Mouse (Mus musculus): ENCODE measurements around the gene Hdac1. TPM values are rescaled to one million over a fixed set of nuclear protein-coding genes. Genes with fewer than 3 reads are reported as not detected.

Hdac1 gene
- polyA plus RNA-seq, 1 experiment from 2014 or later: 265 TPM

- Histone ChIP-seq H3K9me3 (ENCODE audit: control insufficient read depth, low read length) (no peaks in the 10 kb centered on the region), H3K4me3 (ENCODE audit: low read length) (no peak overlapping the region), H3K36me3 (ENCODE audit: control insufficient read depth, insufficient read depth, low read length) (peaks cover 54% of the 10 kb centered on the region), H3K9ac (ENCODE audit: low read depth, low read length) (no peak overlapping the region), H3K4me2 (replicated peaks; ENCODE audit: low read depth, low read length) (no peak overlapping the region), H3K4me1 (ENCODE audit: control insufficient read depth, insufficient read depth, low read length) (no peaks in the 10 kb centered on the region), H3K27ac (ENCODE audit: low read depth, low read length) (no peak overlapping the region), H3K27me3 (ENCODE audit: control insufficient read depth, insufficient read depth, low read length) (no peaks in the 10 kb centered on the region)
- WGBS: 93% methylated on average over 3 of the region's 3 CpGs
- no peak for ATAC-seq (ENCODE audit: low FRiP score, low TSS enrichment)
Measured at GRCm38 (mm10) chr4:129479863-129480262, 62.6 kb downstream of the Hdac1 start.

- no peak overlapping the region for H3K27ac ChIP-seq (ENCODE audit: low read depth, low read length)
- H3K4me3 ChIP-seq (ENCODE audit: low read length): no peak overlapping the region
- WGBS: 86% methylated on average over 11 of the region's 11 CpGs
- H3K4me2 ChIP-seq (replicated peaks; ENCODE audit: low read depth, low read length): no peak overlapping the region
- H3K27me3 ChIP-seq (ENCODE audit: control insufficient read depth, insufficient read depth, low read length): no peaks in the 10 kb centered on the region
- no peaks in the 10 kb centered on the region for H3K9me3 ChIP-seq (ENCODE audit: control insufficient read depth, low read length)
- H3K9ac ChIP-seq (ENCODE audit: low read depth, low read length): no peak overlapping the region
- H3K36me3 ChIP-seq (ENCODE audit: control insufficient read depth, insufficient read depth, low read length): peaks cover 65% of the 10 kb centered on the region
- ATAC-seq (ENCODE audit: low FRiP score, low TSS enrichment): no peak
- no peaks in the 10 kb centered on the region for H3K4me1 ChIP-seq (ENCODE audit: control insufficient read depth, insufficient read depth, low read length)
Measured at GRCm38 (mm10) chr4:129476047-129476446, 66.5 kb downstream of the Hdac1 start.

Small RNAs within 50 kb of the gene (microRNA-seq; reads per million reads assigned to microRNA genes)
- not detected for gene Mir8119

Other genes with a start within 250 kb of the Hdac1 start
- gene Rbbp4, start 207.3 kb downstream of the Hdac1 start, polyA plus RNA-seq (2014; fragmentation: Nextera tagmentation; extraction: Ambion mirVana): 421 and 437 TPM in 2 replicates
- gene Zbtb8os, start 207.0 kb downstream of the Hdac1 start, polyA plus RNA-seq (2014; fragmentation: Nextera tagmentation; extraction: Ambion mirVana): 50.2 and 70.1 TPM in 2 replicates
- 7.9 and 13.3 TPM in 2 replicates for gene Zbtb8a, start 164.6 kb downstream of the Hdac1 start, polyA plus RNA-seq (2014; fragmentation: Nextera tagmentation; extraction: Ambion mirVana)
- gene Zbtb8b, start 101.9 kb downstream of the Hdac1 start, polyA plus RNA-seq (2014; fragmentation: Nextera tagmentation; extraction: Ambion mirVana): 2.3 and 3.1 TPM in 2 replicates
- gene Bsdc1, start 81.1 kb downstream of the Hdac1 start, polyA plus RNA-seq (2014; fragmentation: Nextera tagmentation; extraction: Ambion mirVana): 20.5 and 23.3 TPM in 2 replicates
- not detected in 2 replicates for gene Tssk3, start 51.7 kb downstream of the Hdac1 start, polyA plus RNA-seq (2014; fragmentation: Nextera tagmentation; extraction: Ambion mirVana)
- 0.39 TPM in 1 of 2 replicates, not detected in the other for gene Fam229a, start 51.5 kb downstream of the Hdac1 start, polyA plus RNA-seq (2014; fragmentation: Nextera tagmentation; extraction: Ambion mirVana)
- 823 and 993 TPM in 2 replicates for gene Marcksl1, start 29.1 kb downstream of the Hdac1 start, polyA plus RNA-seq (2014; fragmentation: Nextera tagmentation; extraction: Ambion mirVana)
- 11.4 and 14.1 TPM in 2 replicates for gene Lck, start 30.9 kb upstream of the Hdac1 start, polyA plus RNA-seq (2014; fragmentation: Nextera tagmentation; extraction: Ambion mirVana)
- 17.7 and 19.7 TPM in 2 replicates for gene Fam167b, start 35.8 kb upstream of the Hdac1 start, polyA plus RNA-seq (2014; fragmentation: Nextera tagmentation; extraction: Ambion mirVana)
- 340 and 401 TPM in 2 replicates for gene Eif3i, start 57.9 kb upstream of the Hdac1 start, polyA plus RNA-seq (2014; fragmentation: Nextera tagmentation; extraction: Ambion mirVana)
- gene Tmem234, start 58.0 kb upstream of the Hdac1 start, polyA plus RNA-seq (2014; fragmentation: Nextera tagmentation; extraction: Ambion mirVana): 213 and 219 TPM in 2 replicates
- gene Dcdc2b, start 71.5 kb upstream of the Hdac1 start, polyA plus RNA-seq (2014; fragmentation: Nextera tagmentation; extraction: Ambion mirVana): 1.9 and 2.0 TPM in 2 replicates
- gene Iqcc, start 76.4 kb upstream of the Hdac1 start, polyA plus RNA-seq (2014; fragmentation: Nextera tagmentation; extraction: Ambion mirVana): 30.1 and 30.6 TPM in 2 replicates
- gene Ccdc28b, start 81.2 kb upstream of the Hdac1 start, polyA plus RNA-seq (2014; fragmentation: Nextera tagmentation; extraction: Ambion mirVana): 48.6 and 56.0 TPM in 2 replicates
- gene Txlna, start 98.4 kb upstream of the Hdac1 start, polyA plus RNA-seq (2014; fragmentation: Nextera tagmentation; extraction: Ambion mirVana): 44.9 and 103 TPM in 2 replicates
- gene Kpna6, start 130.1 kb upstream of the Hdac1 start, polyA plus RNA-seq (2014; fragmentation: Nextera tagmentation; extraction: Ambion mirVana): 13.2 and 14.7 TPM in 2 replicates
- gene Tmem39b, start 154.1 kb upstream of the Hdac1 start, polyA plus RNA-seq (2014; fragmentation: Nextera tagmentation; extraction: Ambion mirVana): 27.2 and 49.0 TPM in 2 replicates
- gene Khdrbs1, start 199.6 kb upstream of the Hdac1 start, polyA plus RNA-seq (2014; fragmentation: Nextera tagmentation; extraction: Ambion mirVana): 100 and 131 TPM in 2 replicates